Mouse (Mus musculus): Measurements from ENCODE around the gene Rhod.

DNA sequence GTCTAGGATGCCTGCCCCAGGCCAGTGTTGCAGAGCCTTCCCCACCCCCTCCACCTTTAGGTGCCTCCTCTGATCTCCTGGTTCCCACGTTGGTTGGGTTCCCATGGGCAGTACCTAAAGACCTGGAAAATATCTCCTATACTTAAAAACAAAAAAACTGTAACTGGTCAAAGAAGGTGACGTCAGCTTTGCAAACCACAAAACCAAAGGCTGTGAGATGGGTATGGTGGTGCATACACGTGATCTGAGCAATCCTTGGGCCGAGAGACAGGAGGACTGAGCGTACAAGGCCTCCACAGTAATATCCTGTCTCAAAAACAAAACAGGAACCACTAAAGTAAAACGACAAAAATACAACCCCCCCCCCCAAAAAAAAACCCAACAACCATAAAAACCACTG is 1.3 kb downstream of the Rhod start:
- TF ChIP-seq POLR2A (IDR thresholded peaks at IDR 0.05; ENCODE audit: low read depth, low read length): no peak
- TF ChIP-seq CTCF (IDR thresholded peaks at IDR 0.05; ENCODE audit: extremely low read depth, insufficient read length, insufficient replicate concordance, low read depth, low read length): no peak
